Mouse (Mus musculus) E14TG2a.4 (cell line): ENCODE measurements around the gene P4ha1.

Experiments used
- CTCF ChIP-seq: conservative IDR thresholded peaks from 2 replicates; pipeline ENCODE4 v1.5.1; 2014; ENCODE audit warnings: low read length
- NANOG ChIP-seq: IDR thresholded peaks from 2 replicates; pipeline ENCODE4 v1.6.1; 2014; ENCODE audit warnings: borderline replicate concordance, low read length, mixed read lengths

- peak; percentile 80 for TF ChIP-seq CTCF
- TF ChIP-seq NANOG = no peak
These were observed 90.6 kb downstream of the P4ha1 start for GRCm38 (mm10) chr10:59413711-59414110.
